9 mouse cellular contexts compared by ENCODE assay signal in the genomic region with DNA sequence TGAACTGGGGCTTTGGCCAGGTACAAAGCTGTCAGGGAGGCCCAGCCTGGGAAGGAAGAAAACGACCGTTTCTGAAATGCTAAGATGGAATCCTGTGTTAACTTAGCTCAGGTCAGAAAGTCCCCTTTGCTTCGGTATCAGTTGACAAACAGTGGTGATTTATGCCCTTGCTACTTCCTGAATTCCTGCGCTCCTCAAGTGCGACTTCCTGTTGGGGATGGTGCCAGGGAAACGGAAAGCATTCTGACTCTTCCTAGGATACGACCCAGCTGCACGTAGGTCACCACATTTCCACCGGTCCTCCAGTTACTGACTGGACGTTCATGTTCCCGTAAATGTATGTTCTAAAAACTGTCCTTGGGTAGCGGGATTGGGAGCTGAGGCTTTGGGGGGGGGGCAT.
DNase-seq lines count a peak whose midpoint lies in the region; ATAC-seq and TF ChIP-seq lines count a peak whose summit lies in the region.
"Had no signal": no experiment of that assay in that cellular context is flagged by ENCODE, and none has a peak within 500 bp of the region (broad histone marks: within the 10 kb centered on the region; RNA-seq: fewer than 3 reads in every experiment).

No protein-coding gene starts in this region.

- no peak overlapping the region for H3K9ac ChIP-seq in heart, embryonic 13.5 days
- no peak overlapping the region for H3K9ac ChIP-seq in kidney, postnatal 0 days (ENCODE audit: low read depth, low read length)
- no peak overlapping the region for H3K9ac ChIP-seq in hindbrain, embryonic 13.5 days

- H3K4me2 ChIP-seq in heart, embryonic 13.5 days = no peak overlapping the region; the same call in 1 of the 2 replicates
- H3K4me2 ChIP-seq in kidney, postnatal 0 days (ENCODE audit: low read length) = peak overlapping the region; percentile 15; the same call in 1 of the 2 replicates
- H3K4me2 ChIP-seq in hindbrain, embryonic 13.5 days = no peak overlapping the region

- DNase-seq in gastrocnemius, adult 2 months = peak; percentile 37
- no peak for DNase-seq in gastrocnemius, postnatal 25 days
- peak; percentile 95 for DNase-seq in kidney, postnatal 0 days (ENCODE audit: low spot score)
- peak; percentile 89 for DNase-seq in lung, postnatal 36 days
- no peak for DNase-seq in thymus, postnatal 0 days (ENCODE audit: low spot score)
- no peak for DNase-seq in left cerebral cortex, adult 11 months (ENCODE audit: low spot score)

- H3K36me3 ChIP-seq in heart, embryonic 13.5 days = no peaks in the 10 kb centered on the region
- H3K36me3 ChIP-seq in kidney, postnatal 0 days (ENCODE audit: insufficient read depth, low read length) = no peaks in the 10 kb centered on the region
- H3K36me3 ChIP-seq in hindbrain, embryonic 13.5 days = no peaks in the 10 kb centered on the region

- peak overlapping the region; percentile 28; the same call in 1 of the 2 replicates for H3K4me3 ChIP-seq in gastrocnemius, adult 2 months
- no peak overlapping the region for H3K4me3 ChIP-seq in heart, embryonic 13.5 days
- H3K4me3 ChIP-seq in kidney, postnatal 0 days (replicated peaks; ENCODE audit: low read depth, low read length) = no peak overlapping the region
- no peak overlapping the region for H3K4me3 ChIP-seq in hindbrain, embryonic 13.5 days
- H3K4me3 ChIP-seq: myocyte had no signal

- H3K4me1 ChIP-seq in heart, embryonic 13.5 days = peaks cover 9% of the 10 kb centered on the region
- peaks cover 11% of the 10 kb centered on the region for H3K4me1 ChIP-seq in kidney, postnatal 0 days (replicated peaks; ENCODE audit: insufficient read depth, low read length)
- H3K4me1 ChIP-seq in hindbrain, embryonic 13.5 days (replicated peaks) = peaks cover under 1% of the 10 kb centered on the region; the same call in 1 of the 2 replicates

- intact Hi-C loops in gastrocnemius, adult 2 months (cut with DNase I) = no loop called here

- TF ChIP-seq CTCF in gastrocnemius, adult 2 months (IDR thresholded peaks at IDR 0.05) = no peak
- TF ChIP-seq CTCF in kidney, postnatal 0 days (IDR thresholded peaks at IDR 0.05; ENCODE audit: low read depth) = no peak

- WGBS in heart, embryonic 13.5 days = 39% methylated on average over 12 of the region's 12 CpGs
- WGBS in kidney, postnatal 0 days = 14% methylated on average over 12 of the region's 12 CpGs
- 72% methylated on average over 12 of the region's 12 CpGs for WGBS in hindbrain, embryonic 13.5 days

- H3K27ac ChIP-seq in gastrocnemius, adult 2 months = 0 out of 2 replicates have a peak overlapping the region, but pooled peaks have one; percentile 24
- H3K27ac ChIP-seq in heart, embryonic 13.5 days (replicated peaks) = peak overlapping the region; percentile 33
- peak overlapping the region; percentile 19; the same call in 1 of the 2 replicates for H3K27ac ChIP-seq in kidney, postnatal 0 days
- H3K27ac ChIP-seq in hindbrain, embryonic 13.5 days = no peak overlapping the region

- 0 out of 2 replicates have a peak, but pooled peaks cover 3% of the 10 kb centered on the region for H3K27me3 ChIP-seq in heart, embryonic 13.5 days (replicated peaks)
- no peaks in the 10 kb centered on the region for H3K27me3 ChIP-seq in kidney, postnatal 0 days (ENCODE audit: insufficient read depth, low read length)
- H3K27me3 ChIP-seq in hindbrain, embryonic 13.5 days = 0 out of 2 replicates have a peak, but pooled peaks cover 3% of the 10 kb centered on the region

- H3K9me3 ChIP-seq in heart, embryonic 13.5 days = no peaks in the 10 kb centered on the region
- no peaks in the 10 kb centered on the region for H3K9me3 ChIP-seq in kidney, postnatal 0 days (replicated peaks; ENCODE audit: low read length)
- no peaks in the 10 kb centered on the region for H3K9me3 ChIP-seq in hindbrain, embryonic 13.5 days

- no peak for ATAC-seq in heart, embryonic 13.5 days (ENCODE audit: extremely low read depth, insufficient number of reproducible peaks, low FRiP score, low TSS enrichment)
- ATAC-seq in kidney, postnatal 0 days (replicated peaks; ENCODE audit: low FRiP score, low read depth) = peak; percentile 54; the same call in 1 of the 2 replicates
- ATAC-seq in hindbrain, embryonic 13.5 days (ENCODE audit: low FRiP score) = no peak

Comparison
In these comparisons a context has a peak if more than half of its experiments do, and no peak if none do; other contexts are left out.
1. DNase-seq: peak in gastrocnemius, adult 2 months (single experiment), kidney, postnatal 0 days (single experiment) and lung, postnatal 36 days (single experiment); none in gastrocnemius, postnatal 25 days (single experiment), thymus, postnatal 0 days (single experiment) and left cerebral cortex, adult 11 months (single experiment).